Mouse (Mus musculus): Measurements from ENCODE around the gene Gm10772.
"Not testable (repeated sequence)": the region's sequence is repeated elsewhere in the genome, so short reads cannot be mapped to it uniquely, and the experiment has no call there.

Gm10772 gene

DNA sequence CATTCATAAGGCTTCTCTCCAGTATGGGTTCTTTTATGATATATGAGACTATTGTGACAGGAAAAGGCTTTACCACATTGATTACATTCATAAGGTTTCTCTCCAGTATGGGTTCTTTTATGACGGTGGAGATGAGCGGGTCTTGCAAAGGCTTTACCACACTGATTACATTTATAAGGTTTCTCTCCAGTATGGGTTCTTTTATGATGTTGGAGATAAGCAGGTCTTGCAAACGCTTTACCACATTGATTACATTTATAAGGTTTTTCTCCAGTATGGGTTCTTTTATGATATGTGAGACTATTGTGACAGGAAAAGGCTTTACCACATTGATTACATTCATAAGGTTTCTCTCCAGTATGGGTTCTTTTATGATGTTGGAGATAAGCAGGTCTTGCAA, at the start of gene Gm10772:
Gm10772 (minus strand) TSS at position 101 of the 400 bp plus-strand sequence.
- not testable (repeated sequence) for DNase-seq (ENCODE audit: low spot score)

DNA sequence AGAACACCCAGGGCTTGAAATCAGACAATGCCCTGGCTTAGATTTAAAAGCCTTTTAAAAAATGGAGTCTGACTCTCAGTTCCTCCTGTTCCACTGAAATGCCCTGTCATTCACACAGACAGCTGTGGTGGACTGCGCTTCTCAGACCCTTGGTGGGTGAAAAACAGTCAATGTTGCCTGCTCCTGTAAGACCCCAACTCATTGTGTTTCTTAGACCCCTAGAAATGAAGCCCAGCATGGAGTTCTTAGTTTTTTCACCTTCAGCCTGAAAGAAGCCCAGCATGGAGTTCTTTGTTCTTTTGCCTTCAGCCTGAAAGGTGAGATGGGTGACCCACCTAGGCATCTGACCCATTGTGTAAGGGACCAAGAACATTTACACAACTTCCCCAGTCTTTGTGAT, 36.5 kb upstream of the Gm10772 start:
- not testable (repeated sequence) for DNase-seq (ENCODE audit: low spot score)

DNA sequence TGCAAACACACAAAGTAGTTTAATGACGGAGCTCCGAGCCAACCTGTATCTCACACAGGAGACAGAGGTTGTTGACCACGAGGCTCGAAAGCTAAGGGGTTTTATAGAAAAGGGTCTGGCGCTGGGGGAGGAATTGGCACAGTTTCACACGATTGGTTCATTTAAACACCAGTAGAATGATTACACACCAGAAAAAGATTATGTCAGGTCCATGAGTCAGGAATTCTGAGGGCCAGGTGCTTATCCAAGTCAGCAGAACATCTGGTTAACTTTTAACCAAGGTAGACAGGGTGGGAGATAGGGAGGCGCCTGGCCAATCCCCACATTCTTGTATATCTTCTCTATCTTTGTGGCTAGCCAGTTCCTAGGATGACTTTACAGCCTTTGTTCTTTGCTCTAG, 35.8 kb upstream of the Gm10772 start:
- not testable (repeated sequence) for DNase-seq (ENCODE audit: low spot score)

DNA sequence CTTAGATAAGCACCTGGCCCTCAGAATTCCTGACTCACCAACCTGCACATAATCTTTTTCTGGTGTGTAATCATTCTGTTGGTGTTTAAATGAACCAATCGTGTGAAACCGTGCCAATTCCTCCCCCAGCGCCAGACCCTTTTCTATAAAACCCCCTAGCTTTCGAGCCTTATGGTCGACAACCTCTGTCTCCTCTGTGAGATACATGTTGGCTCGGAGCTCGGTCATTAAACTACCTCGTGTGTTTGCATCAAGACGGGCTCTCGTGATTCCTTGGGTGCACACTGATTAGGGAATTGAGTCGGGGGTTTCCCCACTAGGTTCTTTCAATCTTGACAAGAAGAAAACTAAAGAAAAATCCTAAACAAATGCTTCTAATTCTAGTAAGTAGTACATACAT, 13.0 kb downstream of the Gm10772 start:
- DNase-seq (ENCODE audit: low spot score) = no peak

DNA sequence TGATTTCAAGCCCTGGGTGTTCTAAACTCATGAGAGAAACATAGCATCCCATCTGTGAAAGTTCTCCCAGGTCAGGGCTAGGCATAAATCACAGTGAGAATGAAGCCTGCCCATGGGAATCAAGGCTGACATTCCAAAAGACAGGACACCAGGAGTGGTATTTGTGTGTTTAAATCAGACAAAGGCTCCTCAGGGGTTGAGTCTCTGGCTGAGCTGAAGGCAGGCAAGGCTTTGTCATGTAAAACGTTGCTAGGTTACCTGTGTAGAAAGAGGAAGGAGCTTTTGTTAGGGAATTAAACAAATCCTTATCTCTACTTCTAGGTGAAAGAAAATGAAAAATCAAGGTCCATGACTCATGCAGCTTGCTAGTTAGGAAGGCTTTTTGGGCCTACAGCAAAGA, 13.6 kb downstream of the Gm10772 start:
- DNase-seq (ENCODE audit: low spot score) = not testable (repeated sequence)

DNA sequence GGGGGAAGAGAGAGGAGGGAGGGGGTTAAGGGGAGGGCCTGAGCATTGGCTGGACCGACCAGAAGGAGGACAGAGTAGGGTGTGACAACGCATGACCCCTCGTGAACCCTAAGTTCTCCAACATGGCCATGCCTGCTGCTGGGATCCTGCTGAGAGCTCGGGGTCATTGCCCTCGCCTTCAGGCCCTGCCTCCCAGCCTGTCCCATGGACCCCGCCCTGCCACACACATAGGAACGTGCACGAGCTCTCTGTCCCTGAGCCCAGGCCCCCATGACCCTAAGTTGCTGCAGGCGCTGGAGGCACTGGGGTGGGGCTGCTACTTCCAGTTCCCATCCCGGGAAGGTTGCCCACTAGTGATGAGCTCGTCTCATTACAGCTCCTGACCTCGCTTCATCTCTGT, 48.2 kb downstream of the Gm10772 start:
- not testable (repeated sequence) for DNase-seq (ENCODE audit: low spot score)
